Mouse (Mus musculus): Measurements from ENCODE around the gene Sugp2. TPM values are rescaled to one million over a fixed set of nuclear protein-coding genes. Genes with fewer than 3 reads are reported as not detected.

Sugp2 gene
- polyA plus RNA-seq, 1 experiment from 2014 or later: 7.3 TPM

GRCm38 (mm10) chr8:70267674-70268073, 33.6 kb downstream of the Sugp2 start:
- H3K36me3 ChIP-seq (replicated peaks; ENCODE audit: insufficient read depth, low read length): peaks cover 19% of the 10 kb centered on the region
- no peaks in the 10 kb centered on the region for H3K27me3 ChIP-seq (ENCODE audit: insufficient read depth, low read length)
- H3K27ac ChIP-seq (ENCODE audit: low read depth): no peak overlapping the region

GRCm38 (mm10) chr8:70268311-70268710, 34.3 kb downstream of the Sugp2 start:
- H3K27me3 ChIP-seq (ENCODE audit: insufficient read depth, low read length): no peaks in the 10 kb centered on the region
- no peak for ATAC-seq
- peaks cover 13% of the 10 kb centered on the region for H3K36me3 ChIP-seq (replicated peaks; ENCODE audit: insufficient read depth, low read length)
- 51% methylated on average over 5 of the region's 5 CpGs for WGBS (ENCODE audit: insufficient replicate concordance)
- H3K27ac ChIP-seq (ENCODE audit: low read depth): no peak overlapping the region
- DNase-seq: no peak
- peaks cover 24% of the 10 kb centered on the region for H3K4me1 ChIP-seq (ENCODE audit: insufficient read depth)
- no peak overlapping the region for H3K9ac ChIP-seq (replicated peaks)
- H3K4me2 ChIP-seq (ENCODE audit: low read depth, low read length): no peak overlapping the region
- H3K4me3 ChIP-seq (ENCODE audit: low read depth, low read length): no peak overlapping the region
- TF ChIP-seq CTCF (IDR thresholded peaks at IDR 0.05; ENCODE audit: low read depth): no peak
- no peak for TF ChIP-seq EP300 (IDR thresholded peaks at IDR 0.05; ENCODE audit: low read depth)
- no peaks in the 10 kb centered on the region for H3K9me3 ChIP-seq (ENCODE audit: low read length)

More at GRCm38 (mm10) chr8:70267674-70268073, 33.6 kb downstream of the Sugp2 start:
- H3K4me1 ChIP-seq (ENCODE audit: insufficient read depth): peaks cover 18% of the 10 kb centered on the region
- ATAC-seq: peak; percentile 50
- no peak for DNase-seq
- no peak overlapping the region for H3K4me3 ChIP-seq (ENCODE audit: low read depth, low read length)
- no peak overlapping the region for H3K4me2 ChIP-seq (ENCODE audit: low read depth, low read length)
- WGBS (ENCODE audit: insufficient replicate concordance): 34% methylated on average over 3 of the region's 3 CpGs
- H3K9ac ChIP-seq (replicated peaks): no peak overlapping the region
- H3K9me3 ChIP-seq (ENCODE audit: low read length): no peaks in the 10 kb centered on the region
- TF ChIP-seq CTCF (IDR thresholded peaks at IDR 0.05; ENCODE audit: low read depth) (no peak), EP300 (IDR thresholded peaks at IDR 0.05; ENCODE audit: low read depth) (0 out of 2 replicates have a peak, but pooled peaks have one; percentile 39)

GRCm38 (mm10) chr8:70268799-70269565, 35.0 kb downstream of the Sugp2 start:
- DNase-seq: peak; percentile 43
- 25% methylated on average over 11 of the region's 11 CpGs for WGBS (ENCODE audit: insufficient replicate concordance)
- TF ChIP-seq EP300 (IDR thresholded peaks at IDR 0.05; ENCODE audit: low read depth): no peak
- TF ChIP-seq CTCF (IDR thresholded peaks at IDR 0.05; ENCODE audit: low read depth): peak; percentile 63

GRCm38 (mm10) chr8:70272949-70273348, 38.9 kb downstream of the Sugp2 start:
- TF ChIP-seq EP300 (IDR thresholded peaks at IDR 0.05; ENCODE audit: low read depth) (peak; percentile 50; the same call in 1 of the 2 replicates), CTCF (IDR thresholded peaks at IDR 0.05; ENCODE audit: low read depth) (no peak)
- no peak overlapping the region for H3K4me2 ChIP-seq (ENCODE audit: low read depth, low read length)
- H3K4me1 ChIP-seq (ENCODE audit: insufficient read depth): peaks cover 18% of the 10 kb centered on the region
- H3K27ac ChIP-seq (ENCODE audit: low read depth): peak overlapping the region; percentile 52
- DNase-seq (peak; percentile 48), ATAC-seq (peak; percentile 81)
- 38% methylated on average over 3 of the region's 3 CpGs for WGBS (ENCODE audit: insufficient replicate concordance)
- H3K9ac ChIP-seq (replicated peaks): no peak overlapping the region
- H3K4me3 ChIP-seq (ENCODE audit: low read depth, low read length): no peak overlapping the region
- no peaks in the 10 kb centered on the region for H3K27me3 ChIP-seq (ENCODE audit: insufficient read depth, low read length)
- H3K9me3 ChIP-seq (ENCODE audit: low read length): no peaks in the 10 kb centered on the region
- H3K36me3 ChIP-seq (replicated peaks; ENCODE audit: insufficient read depth, low read length): no peaks in the 10 kb centered on the region

More at GRCm38 (mm10) chr8:70268799-70269565, 35.0 kb downstream of the Sugp2 start:
- ATAC-seq: no peak
- H3K36me3 ChIP-seq (replicated peaks; ENCODE audit: insufficient read depth, low read length): peaks cover 6% of the 10 kb centered on the region
- no peak overlapping the region for H3K4me2 ChIP-seq (ENCODE audit: low read depth, low read length)
- no peaks in the 10 kb centered on the region for H3K9me3 ChIP-seq (ENCODE audit: low read length)
- H3K9ac ChIP-seq (replicated peaks): no peak overlapping the region
- H3K27ac ChIP-seq (ENCODE audit: low read depth): no peak overlapping the region
- H3K4me1 ChIP-seq (ENCODE audit: insufficient read depth): peaks cover 24% of the 10 kb centered on the region
- H3K27me3 ChIP-seq (ENCODE audit: insufficient read depth, low read length): no peaks in the 10 kb centered on the region
- no peak overlapping the region for H3K4me3 ChIP-seq (ENCODE audit: low read depth, low read length)

GRCm38 (mm10) chr8:70274350-70274749, 40.3 kb downstream of the Sugp2 start:
- no peaks in the 10 kb centered on the region for H3K9me3 ChIP-seq (ENCODE audit: low read length)
- TF ChIP-seq CTCF (IDR thresholded peaks at IDR 0.05; ENCODE audit: low read depth) (no peak), EP300 (IDR thresholded peaks at IDR 0.05; ENCODE audit: low read depth) (no peak)

GRCm38 (mm10) chr8:70276476-70276875, 42.5 kb downstream of the Sugp2 start:
- TF ChIP-seq CTCF (IDR thresholded peaks at IDR 0.05; ENCODE audit: low read depth) (no peak), EP300 (IDR thresholded peaks at IDR 0.05; ENCODE audit: low read depth) (peak; percentile 59)
- WGBS (ENCODE audit: insufficient replicate concordance): 52% methylated on average over 3 of the region's 3 CpGs
- Histone ChIP-seq H3K9me3 (ENCODE audit: low read length) (no peaks in the 10 kb centered on the region), H3K36me3 (replicated peaks; ENCODE audit: insufficient read depth, low read length) (no peaks in the 10 kb centered on the region), H3K9ac (replicated peaks) (no peak overlapping the region), H3K4me1 (ENCODE audit: insufficient read depth) (peaks cover 17% of the 10 kb centered on the region), H3K4me2 (ENCODE audit: low read depth, low read length) (no peak overlapping the region), H3K27ac (ENCODE audit: low read depth) (peak overlapping the region; percentile 39; the same call in 1 of the 2 replicates), H3K27me3 (ENCODE audit: insufficient read depth, low read length) (no peaks in the 10 kb centered on the region), H3K4me3 (ENCODE audit: low read depth, low read length) (no peak overlapping the region)
- ATAC-seq (peak; percentile 52), DNase-seq (no peak)

More at GRCm38 (mm10) chr8:70274350-70274749, 40.3 kb downstream of the Sugp2 start:
- H3K27me3 ChIP-seq (ENCODE audit: insufficient read depth, low read length): no peaks in the 10 kb centered on the region
- no peak for ATAC-seq
- H3K4me2 ChIP-seq (ENCODE audit: low read depth, low read length): no peak overlapping the region
- no peaks in the 10 kb centered on the region for H3K36me3 ChIP-seq (replicated peaks; ENCODE audit: insufficient read depth, low read length)
- H3K4me1 ChIP-seq (ENCODE audit: insufficient read depth): peaks cover 15% of the 10 kb centered on the region
- H3K9ac ChIP-seq (replicated peaks): no peak overlapping the region
- no peak for DNase-seq
- H3K4me3 ChIP-seq (ENCODE audit: low read depth, low read length): no peak overlapping the region
- no peak overlapping the region for H3K27ac ChIP-seq (ENCODE audit: low read depth)

Data from liver, postnatal 0 days (tissue).